Mouse (Mus musculus) hindbrain, embryonic 12.5 days (tissue): ENCODE data around the gene Cxcl12. TPM values are rescaled to one million over a fixed set of nuclear protein-coding genes. Genes with fewer than 3 reads are reported as not detected.

Experiments
- ATAC-seq: fragments of 200-750 bp; cut with Nextera tagmentation; 2 replicates; pipeline ENCODE4 v1.8.0; 2017; ENCODE audit warnings: moderate TSS enrichment; ENCODE audit not compliant: low FRiP score
- H3K27ac ChIP-seq: fragments of 300-500 bp; sonication (generic); 2 replicates; pipeline ENCODE4 v1.5.1; 2016; ENCODE audit warnings: mild to moderate bottlenecking
- H3K27me3 ChIP-seq: fragments of 300-500 bp; sonication (generic); 2 replicates; pipeline ENCODE4 v1.6.1; 2016; ENCODE audit warnings: mild to moderate bottlenecking
- H3K36me3 ChIP-seq: fragments of 300-500 bp; sonication (generic); 2 replicates; pipeline ENCODE4 v1.6.1; 2016; ENCODE audit warnings: mild to moderate bottlenecking
- H3K4me1 ChIP-seq: fragments of 300-500 bp; sonication (generic); 2 replicates; pipeline ENCODE4 v1.6.1; 2016
- H3K4me2 ChIP-seq: fragments of 300-500 bp; sonication (generic); replicated peaks from 2 replicates; pipeline ENCODE4 v1.6.1; 2016; ENCODE audit warnings: mild to moderate bottlenecking
- H3K4me3 ChIP-seq: fragments of 300-500 bp; sonication (generic); 2 replicates; pipeline ENCODE4 v1.5.1; 2016; ENCODE audit warnings: mild to moderate bottlenecking
- H3K9ac ChIP-seq: fragments of 300-500 bp; sonication (generic); 2 replicates; pipeline ENCODE4 v1.6.1; 2016; ENCODE audit warnings: mild to moderate bottlenecking, moderate library complexity
- H3K9me3 ChIP-seq: fragments of 300-500 bp; sonication (generic); replicated peaks from 2 replicates; pipeline ENCODE4 v1.6.1; 2016; ENCODE audit warnings: mild to moderate bottlenecking
- WGBS: fragments of 180-500 bp; shearing (Covaris S2); methylation state at CpG from one replicate; pipeline ENCODE4 v1.1.7; 2016; 5-methylcytosine and 5-hydroxymethylcytosine counted together
- polyA plus RNA-seq: library from polyadenylated mRNA; unstranded; fragments of >200 nt; fragmentation: Nextera tagmentation; extraction: Ambion mirVana; gene quantifications from 2 replicates; pipeline ENCODE4 v1.2.1, GENCODE M21; 2016

Gene Cxcl12
- polyA plus RNA-seq, 1 experiment from 2014 or later = 79.3 TPM

- Histone ChIP-seq H3K9ac (no peak overlapping the region), H3K27ac (no peak overlapping the region), H3K4me3 (no peak overlapping the region), H3K36me3 (no peaks in the 10 kb centered on the region), H3K9me3 (no peaks in the 10 kb centered on the region), H3K4me2 (no peak overlapping the region), H3K4me1 (peaks cover 4% of the 10 kb centered on the region; the same call in 1 of the 2 replicates), H3K27me3 (no peaks in the 10 kb centered on the region)
- WGBS = 74% methylated on average over 16 of the region's 16 CpGs
- no peak for ATAC-seq
These were observed 8.3 kb upstream of the Cxcl12 start for GRCm38 (mm10) chr6:117159710-117160690.

GRCm38 (mm10) chr6:117163486-117163885 lies 4.8 kb upstream of the Cxcl12 start:
- WGBS = 63% methylated on average over 5 of the region's 5 CpGs
- H3K27ac ChIP-seq = no peak overlapping the region
- peaks cover 22% of the 10 kb centered on the region for H3K27me3 ChIP-seq
- no peak overlapping the region for H3K4me3 ChIP-seq
- ATAC-seq = no peak
- H3K9ac ChIP-seq = no peak overlapping the region
- H3K4me1 ChIP-seq = peaks cover 15% of the 10 kb centered on the region
- H3K4me2 ChIP-seq = no peak overlapping the region
- no peaks in the 10 kb centered on the region for H3K36me3 ChIP-seq
- H3K9me3 ChIP-seq = no peaks in the 10 kb centered on the region

GRCm38 (mm10) chr6:117166581-117167425 lies 1.5 kb upstream of the Cxcl12 start:
- no peak overlapping the region for H3K27ac ChIP-seq
- peak; percentile 81 for ATAC-seq
- 2% methylated on average over 16 of the region's 16 CpGs for WGBS
- H3K36me3 ChIP-seq = no peaks in the 10 kb centered on the region
- no peak overlapping the region for H3K9ac ChIP-seq
- H3K4me3 ChIP-seq = no peak overlapping the region
- H3K27me3 ChIP-seq = peaks cover 53% of the 10 kb centered on the region
- H3K9me3 ChIP-seq = no peaks in the 10 kb centered on the region
- peaks cover 27% of the 10 kb centered on the region for H3K4me1 ChIP-seq
- H3K4me2 ChIP-seq = peak overlapping the region; percentile 94

GRCm38 (mm10) chr6:117167426-117167730 lies 957 bp upstream of the Cxcl12 start:
- Histone ChIP-seq H3K9me3 (no peaks in the 10 kb centered on the region), H3K36me3 (no peaks in the 10 kb centered on the region), H3K4me2 (peak overlapping the region; percentile 94), H3K27me3 (peaks cover 58% of the 10 kb centered on the region), H3K9ac (no peak overlapping the region), H3K27ac (no peak overlapping the region), H3K4me1 (peaks cover 27% of the 10 kb centered on the region), H3K4me3 (peak overlapping the region; percentile 64; the same call in 1 of the 2 replicates)
- no peak; the same call in 1 of the 2 replicates for ATAC-seq
- 14% methylated on average over 7 of the region's 7 CpGs for WGBS

GRCm38 (mm10) chr6:117169051-117169909 lies 945 bp downstream of the Cxcl12 start:
- peak overlapping the region; percentile 70 for H3K9ac ChIP-seq
- H3K4me3 ChIP-seq = peak overlapping the region; percentile 64
- ATAC-seq = no peak
- WGBS = under 1% methylated on average over 46 of the region's 46 CpGs
- H3K4me2 ChIP-seq = peak overlapping the region; percentile 94
- no peaks in the 10 kb centered on the region for H3K9me3 ChIP-seq
- H3K4me1 ChIP-seq = peaks cover 32% of the 10 kb centered on the region
- peaks cover 63% of the 10 kb centered on the region for H3K27me3 ChIP-seq
- no peak overlapping the region for H3K27ac ChIP-seq
- H3K36me3 ChIP-seq = no peaks in the 10 kb centered on the region

GRCm38 (mm10) chr6:117169910-117170747 lies 1.8 kb downstream of the Cxcl12 start:
- no peak for ATAC-seq
- H3K27me3 ChIP-seq = peaks cover 63% of the 10 kb centered on the region
- 17% methylated on average over 10 of the region's 10 CpGs for WGBS
- peak overlapping the region; percentile 70; the same call in 1 of the 2 replicates for H3K9ac ChIP-seq
- H3K36me3 ChIP-seq = no peaks in the 10 kb centered on the region
- H3K4me2 ChIP-seq = peak overlapping the region; percentile 94
- H3K9me3 ChIP-seq = no peaks in the 10 kb centered on the region
- peaks cover 32% of the 10 kb centered on the region for H3K4me1 ChIP-seq
- peak overlapping the region; percentile 64 for H3K4me3 ChIP-seq
- no peak overlapping the region for H3K27ac ChIP-seq

- ATAC-seq = no peak
These were observed 4.0 kb downstream of the Cxcl12 start for GRCm38 (mm10) chr6:117172358-117172757.

GRCm38 (mm10) chr6:117173876-117174275 lies 5.5 kb downstream of the Cxcl12 start:
- Histone ChIP-seq H3K4me1 (peaks cover 12% of the 10 kb centered on the region), H3K9me3 (no peaks in the 10 kb centered on the region), H3K36me3 (no peaks in the 10 kb centered on the region), H3K27me3 (peaks cover 37% of the 10 kb centered on the region), H3K4me2 (no peak overlapping the region), H3K4me3 (no peak overlapping the region), H3K27ac (no peak overlapping the region), H3K9ac (no peak overlapping the region)
- WGBS = 13% methylated on average over 11 of the region's 11 CpGs
- ATAC-seq = peak; percentile 51; the same call in 1 of the 2 replicates

More at GRCm38 (mm10) chr6:117172358-117172757, 4.0 kb downstream of the Cxcl12 start:
- no peak overlapping the region for H3K9ac ChIP-seq
- no peaks in the 10 kb centered on the region for H3K36me3 ChIP-seq
- H3K4me2 ChIP-seq = no peak overlapping the region
- no peaks in the 10 kb centered on the region for H3K9me3 ChIP-seq
- no peak overlapping the region for H3K27ac ChIP-seq
- H3K4me1 ChIP-seq = peaks cover 26% of the 10 kb centered on the region
- peaks cover 52% of the 10 kb centered on the region for H3K27me3 ChIP-seq
- H3K4me3 ChIP-seq = no peak overlapping the region
- WGBS = 81% methylated on average over 6 of the region's 6 CpGs

GRCm38 (mm10) chr6:117175113-117175793 lies 6.9 kb downstream of the Cxcl12 start:
- WGBS = 46% methylated on average over 2 of the region's 2 CpGs
- 0 out of 2 replicates have a peak, but pooled peaks cover 4% of the 10 kb centered on the region for H3K4me1 ChIP-seq
- no peak overlapping the region for H3K4me3 ChIP-seq
- H3K36me3 ChIP-seq = no peaks in the 10 kb centered on the region
- no peaks in the 10 kb centered on the region for H3K9me3 ChIP-seq
- no peak overlapping the region for H3K4me2 ChIP-seq
- H3K9ac ChIP-seq = no peak overlapping the region
- peak; percentile 47; the same call in 1 of the 2 replicates for ATAC-seq
- peaks cover 29% of the 10 kb centered on the region for H3K27me3 ChIP-seq
- H3K27ac ChIP-seq = no peak overlapping the region

GRCm38 (mm10) chr6:117176406-117176805 lies 8.1 kb downstream of the Cxcl12 start:
- no peak overlapping the region for H3K27ac ChIP-seq
- H3K4me2 ChIP-seq = no peak overlapping the region
- H3K9me3 ChIP-seq = no peaks in the 10 kb centered on the region
- WGBS = 27% methylated on average over 5 of the region's 5 CpGs
- 0 out of 2 replicates have a peak, but pooled peaks cover 4% of the 10 kb centered on the region for H3K4me1 ChIP-seq
- no peak overlapping the region for H3K9ac ChIP-seq
- H3K36me3 ChIP-seq = no peaks in the 10 kb centered on the region
- 0 out of 2 replicates have a peak, but pooled peaks have one; percentile 6 for ATAC-seq
- peaks cover 18% of the 10 kb centered on the region for H3K27me3 ChIP-seq
- no peak overlapping the region for H3K4me3 ChIP-seq
